Mouse (Mus musculus) left cerebral cortex, adult 2 months (tissue): ENCODE data around the gene Izumo2. TPM values are rescaled to one million over a fixed set of nuclear protein-coding genes. Genes with fewer than 3 reads are reported as not detected.
A peak's percentile ranks its signal among the peaks of the same experiment; 100 is the strongest.

ENCODE experiments used
- DNase-seq, 2 experiments: peaks; one replicate each; pipeline ENCODE4 v3.0.0; 2021 to 2022; ENCODE audit warnings: low spot score in 2 of 2, mixed read lengths in 1 of 2; ENCODE audit errors: extremely low spot score in 1 of 2
- H3K27ac ChIP-seq: fragments of 200-600 bp; 2 replicates; pipeline ENCODE4 v1.8.1; 2022
- H3K4me3 ChIP-seq: fragments of 200-600 bp; 2 replicates; pipeline ENCODE4 v1.8.1; 2022
- CTCF ChIP-seq: fragments of 200-600 bp; IDR thresholded peaks from 2 replicates; pipeline ENCODE4 v1.8.1; 2022; ENCODE audit warnings: antibody characterized with exemption, mild to moderate bottlenecking, moderate library complexity
- intact Hi-C: fragments of 180-260 bp; cut with DNase I; formaldehyde crosslinking; loops from one replicate; pipeline ENCODE4 v1.15.1; 2025
- total RNA-seq, 2 experiments: library from RNA; stranded (reverse); gene quantifications; 2 replicates each; pipeline ENCODE4 v1.2.3; 2021

Gene Izumo2
- total RNA-seq, 2 experiments from 2014 or later = not detected

DNA sequence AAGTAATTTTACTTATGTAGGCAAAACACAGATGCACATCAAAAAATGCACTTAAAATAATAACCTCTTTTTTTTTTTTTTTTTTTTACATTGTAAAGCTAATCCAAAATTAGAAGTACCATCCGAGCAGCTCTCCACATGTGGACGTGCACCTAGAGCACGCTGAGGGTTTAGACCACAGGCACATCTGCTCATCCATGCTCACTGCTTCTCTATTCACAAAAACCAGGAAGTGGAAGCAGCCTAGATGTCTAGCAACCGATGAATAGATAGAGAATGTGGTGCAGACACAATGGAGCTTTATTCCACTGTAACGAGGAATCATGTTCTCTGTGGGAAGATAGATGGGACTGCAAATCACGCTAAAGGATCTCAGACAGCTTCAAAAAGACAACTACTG, 33.4 kb upstream of the Izumo2 start:
- no peak overlapping the region for H3K4me3 ChIP-seq

DNA sequence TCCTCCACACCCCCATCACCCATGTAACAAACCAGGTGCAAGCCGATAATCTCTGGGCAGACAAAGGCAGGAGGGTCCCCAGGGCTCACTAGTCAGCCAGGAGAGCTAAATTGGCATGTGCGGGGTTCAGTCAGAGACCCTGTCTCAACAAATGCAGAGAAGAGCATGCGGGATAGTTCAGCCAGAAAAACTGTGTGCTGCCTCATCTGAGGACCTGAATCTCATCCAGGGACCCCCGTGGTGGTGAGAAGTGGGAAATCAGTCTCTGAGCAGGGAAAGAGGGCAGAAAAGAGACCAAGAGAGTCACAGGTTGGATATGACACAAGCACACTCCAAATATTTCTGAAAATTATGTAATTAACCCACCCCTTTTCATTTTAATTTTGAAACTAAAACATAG, 32.4 kb upstream of the Izumo2 start:
- no peak for TF ChIP-seq CTCF
- Histone ChIP-seq H3K4me3 (no peak overlapping the region), H3K27ac (peak overlapping the region; percentile 55; the same call in 1 of the 2 replicates)
- no peak for DNase-seq
- intact Hi-C loops = no loop called here

More for the DNA sequence above, 33.4 kb upstream of the Izumo2 start:
- no peak overlapping the region for H3K27ac ChIP-seq
- DNase-seq = no peak
- intact Hi-C loops = no loop called here
- TF ChIP-seq CTCF = no peak

DNA sequence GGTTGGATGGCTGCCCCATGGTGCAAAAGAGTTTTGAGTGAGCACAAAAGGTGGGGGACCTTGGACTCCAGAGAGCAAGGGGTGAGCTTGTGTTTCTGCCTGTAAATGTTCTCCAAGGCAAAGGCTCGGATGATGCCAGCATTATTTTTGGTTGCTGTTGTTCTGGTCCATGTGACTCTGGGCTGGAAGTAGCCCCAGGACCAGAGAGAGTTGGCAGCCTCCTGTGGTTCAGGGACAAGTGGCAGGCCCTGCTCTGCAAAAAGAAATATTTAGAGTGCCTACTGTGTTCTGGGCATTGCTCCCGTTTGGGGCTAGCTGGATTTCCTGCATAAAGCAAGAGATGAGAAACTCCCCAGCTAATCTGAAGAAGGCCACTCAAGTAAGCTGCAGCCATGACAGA, 31.9 kb upstream of the Izumo2 start:
- Histone ChIP-seq H3K27ac (peak overlapping the region; percentile 55; the same call in 1 of the 2 replicates), H3K4me3 (no peak overlapping the region)
- intact Hi-C loops = no loop called here
- peak in 1 of 2 experiments; percentile 38 for DNase-seq
- TF ChIP-seq CTCF = no peak

DNA sequence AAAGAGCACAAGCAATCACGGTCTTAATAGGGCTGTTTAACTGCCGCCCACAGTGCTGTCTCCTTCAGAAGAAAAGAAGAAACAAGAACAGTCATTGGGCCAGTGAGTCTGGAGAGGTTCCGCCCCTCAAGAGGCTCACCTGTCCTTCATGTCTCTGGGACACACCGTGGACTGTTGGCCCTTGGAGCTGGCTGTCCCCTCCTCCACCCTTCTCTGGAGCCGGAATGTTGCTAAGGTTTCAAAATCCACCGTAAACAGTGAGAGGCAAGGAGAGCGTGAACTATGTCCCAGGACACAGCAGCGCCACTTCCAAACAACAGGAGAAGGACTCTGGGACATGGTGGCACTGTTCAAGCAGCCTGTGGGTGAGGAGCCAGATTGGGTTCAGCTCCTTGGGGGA, 24.9 kb upstream of the Izumo2 start:
- intact Hi-C loops = no loop called here
- Histone ChIP-seq H3K4me3 (no peak overlapping the region), H3K27ac (no peak overlapping the region)
- no peak for DNase-seq
- TF ChIP-seq CTCF = no peak

DNA sequence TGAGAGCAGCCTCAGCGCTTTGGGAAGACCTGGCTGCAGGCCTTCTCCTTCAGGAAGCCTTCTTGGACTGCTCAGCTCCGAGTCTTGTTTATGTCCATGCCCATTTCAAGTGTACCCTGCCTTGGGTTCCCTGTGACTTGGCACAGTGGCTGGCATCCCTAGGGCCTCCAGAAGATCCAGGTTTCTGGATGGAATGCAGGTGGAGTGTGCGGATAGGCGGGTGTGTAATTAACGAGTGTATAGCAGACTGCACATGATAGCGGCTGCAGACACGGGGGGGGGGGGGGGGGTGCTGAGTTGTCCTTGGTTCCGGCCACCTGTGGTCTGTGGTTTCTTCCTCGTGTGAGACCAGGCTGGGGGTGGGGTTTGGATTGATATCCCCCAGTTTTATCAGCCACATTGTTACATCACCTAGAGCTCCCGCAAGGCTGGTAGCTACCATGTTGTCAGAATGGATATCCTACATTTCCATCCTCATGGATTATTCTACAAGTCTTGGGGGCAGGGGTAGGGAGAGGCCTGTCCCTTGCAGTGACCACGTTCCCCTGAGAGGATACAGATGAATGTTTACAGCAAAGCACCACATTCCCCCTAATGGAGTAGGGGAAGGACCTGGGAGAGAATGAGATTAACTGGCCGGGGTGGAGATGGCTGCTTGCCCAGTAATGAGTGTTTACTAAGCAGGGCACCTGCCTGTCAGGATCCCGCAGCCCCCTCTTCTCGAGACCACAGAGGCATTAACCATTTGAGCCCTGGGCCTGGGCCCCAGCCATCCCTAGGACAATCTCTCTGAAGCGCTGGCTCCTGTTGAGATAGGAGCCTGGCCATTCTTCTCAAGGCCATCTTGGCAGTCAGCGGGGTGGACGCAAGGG, 22.8 kb upstream of the Izumo2 start:
- intact Hi-C loops = no loop called here
- H3K27ac ChIP-seq = no peak overlapping the region
- no peak for TF ChIP-seq CTCF
- H3K4me3 ChIP-seq = no peak overlapping the region
- DNase-seq = no peak

DNA sequence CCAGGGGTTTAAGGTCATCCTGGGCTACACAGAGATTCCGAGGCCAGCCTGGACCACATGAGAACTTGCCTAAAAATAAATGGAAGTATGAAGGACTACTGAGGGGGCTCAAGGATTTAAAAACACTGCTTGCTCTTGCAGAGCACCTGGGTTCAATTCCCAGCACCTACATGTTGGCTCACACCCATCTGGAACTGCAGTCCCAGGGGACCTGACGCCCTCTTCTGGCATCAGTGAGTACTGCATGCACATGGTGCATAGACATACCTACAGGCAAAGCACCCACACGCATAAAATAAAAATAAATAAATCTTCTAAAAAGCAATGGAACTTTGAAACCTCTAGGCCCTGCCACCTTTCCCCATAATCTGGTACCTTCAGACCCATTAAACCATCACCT, 19.7 kb upstream of the Izumo2 start:
- Histone ChIP-seq H3K4me3 (no peak overlapping the region), H3K27ac (no peak overlapping the region)
- no peak for DNase-seq
- intact Hi-C loops = no loop called here
- peak; percentile 24 for TF ChIP-seq CTCF

DNA sequence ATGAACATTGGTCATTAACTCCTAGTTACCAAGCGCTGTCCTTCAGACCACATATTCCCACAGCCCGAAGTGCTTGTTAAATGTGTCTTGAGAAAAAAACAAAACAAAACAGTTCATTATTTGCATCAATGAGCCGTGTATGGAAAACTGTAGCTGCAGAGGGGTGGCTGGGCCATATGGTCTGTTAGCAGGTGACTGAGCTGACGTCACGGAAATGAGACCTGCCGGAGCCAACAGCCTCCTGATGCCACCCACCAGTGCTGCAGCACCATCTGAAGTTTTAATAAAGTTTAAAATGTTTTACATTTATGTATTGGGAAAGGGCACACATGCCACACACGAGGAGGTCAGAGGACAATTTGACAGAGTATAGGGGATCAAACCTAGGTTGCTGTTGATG, 19.2 kb upstream of the Izumo2 start:
- intact Hi-C loops = no loop called here
- DNase-seq = no peak
- H3K27ac ChIP-seq = no peak overlapping the region
- H3K4me3 ChIP-seq = no peak overlapping the region
- no peak for TF ChIP-seq CTCF

DNA sequence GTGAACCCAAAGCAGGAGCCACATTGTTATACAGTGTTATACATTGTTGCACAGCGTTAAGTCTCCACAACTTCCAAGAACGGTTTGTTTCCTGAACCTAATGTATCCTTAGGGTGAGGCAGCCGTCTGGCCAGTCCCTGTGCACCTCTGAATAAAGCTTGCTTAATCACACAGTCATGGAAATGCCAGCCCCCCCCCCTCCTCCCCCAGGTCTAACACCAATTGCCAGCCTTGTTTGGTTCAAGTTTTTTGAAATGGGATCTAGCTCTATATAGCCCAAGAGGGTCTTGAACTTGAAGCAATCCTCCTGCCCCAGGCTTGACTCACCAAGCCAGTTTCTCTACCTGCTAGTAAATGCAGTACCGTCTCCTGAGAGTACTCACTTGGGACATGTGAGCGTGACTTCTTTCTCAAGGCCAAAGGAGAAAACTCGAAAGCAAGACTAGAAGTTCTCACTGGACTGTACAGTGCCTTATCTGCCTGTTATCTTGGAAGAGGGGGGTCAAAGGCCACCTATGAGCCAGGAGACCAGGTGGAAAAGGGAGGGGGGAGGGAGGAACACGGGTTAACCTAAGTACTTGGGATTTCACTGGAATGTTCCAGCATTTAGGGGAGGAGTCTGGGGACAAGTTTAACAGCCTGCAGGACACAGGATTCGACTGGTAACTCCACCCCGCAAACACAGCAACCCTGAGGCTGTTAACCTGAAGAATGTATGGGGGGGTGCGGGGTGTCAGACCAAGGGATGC, 14.9 kb upstream of the Izumo2 start:
- DNase-seq = no peak
- intact Hi-C loops = no loop called here
- TF ChIP-seq CTCF = no peak

DNA sequence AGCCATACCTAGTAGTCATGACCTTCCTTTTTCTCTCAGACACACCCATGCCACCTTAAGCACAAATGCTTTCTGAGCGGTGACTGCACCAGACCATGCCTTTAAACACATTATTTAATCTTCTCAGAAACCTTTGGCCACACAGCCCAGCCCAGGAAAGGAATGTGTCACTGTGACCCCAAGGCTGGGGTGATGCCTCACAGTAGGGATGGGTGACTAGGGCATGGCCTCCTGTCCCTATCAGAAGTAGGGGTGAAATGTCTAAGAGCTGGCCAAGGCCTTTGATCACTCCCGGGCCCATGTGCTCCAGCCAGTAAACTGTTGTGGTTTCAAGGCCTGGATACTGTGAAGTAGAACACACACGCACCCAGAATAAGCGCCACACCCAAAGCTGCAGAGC, 13.3 kb upstream of the Izumo2 start:
- intact Hi-C loops = no loop called here
- Histone ChIP-seq H3K27ac (no peak overlapping the region), H3K4me3 (no peak overlapping the region)
- no peak for TF ChIP-seq CTCF
- no peak for DNase-seq

More for the DNA sequence above, 14.9 kb upstream of the Izumo2 start:
- H3K27ac ChIP-seq = no peak overlapping the region
- no peak overlapping the region for H3K4me3 ChIP-seq

DNA sequence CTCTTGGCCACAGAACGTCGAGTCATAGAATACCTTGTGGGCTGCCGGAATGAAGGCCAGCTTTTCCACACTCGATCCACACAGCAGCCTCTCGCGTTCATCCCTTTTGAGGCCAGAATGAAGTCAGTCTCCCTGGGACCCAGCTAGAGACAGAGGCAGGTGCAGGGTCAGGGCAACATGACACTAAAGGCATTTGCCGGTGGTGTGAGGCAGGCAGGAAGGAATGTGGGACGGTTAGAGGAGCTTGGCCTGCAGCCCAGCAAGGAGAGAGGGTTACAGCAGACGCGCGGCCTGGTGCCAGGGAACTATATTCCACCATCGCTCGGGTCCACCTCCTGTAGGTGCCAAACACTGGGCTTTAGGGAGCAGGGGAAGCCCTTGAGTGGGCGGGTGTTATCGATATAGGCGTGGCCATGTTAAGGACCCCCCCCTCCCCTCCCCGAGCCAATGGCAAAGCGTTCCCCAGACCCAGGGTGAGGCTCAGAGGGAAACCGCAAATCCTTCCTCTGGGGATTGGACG, 11.3 kb upstream of the Izumo2 start:
- no peak overlapping the region for H3K27ac ChIP-seq
- TF ChIP-seq CTCF = no peak
- H3K4me3 ChIP-seq = no peak overlapping the region
- intact Hi-C loops = no loop called here
- DNase-seq = no peak

DNA sequence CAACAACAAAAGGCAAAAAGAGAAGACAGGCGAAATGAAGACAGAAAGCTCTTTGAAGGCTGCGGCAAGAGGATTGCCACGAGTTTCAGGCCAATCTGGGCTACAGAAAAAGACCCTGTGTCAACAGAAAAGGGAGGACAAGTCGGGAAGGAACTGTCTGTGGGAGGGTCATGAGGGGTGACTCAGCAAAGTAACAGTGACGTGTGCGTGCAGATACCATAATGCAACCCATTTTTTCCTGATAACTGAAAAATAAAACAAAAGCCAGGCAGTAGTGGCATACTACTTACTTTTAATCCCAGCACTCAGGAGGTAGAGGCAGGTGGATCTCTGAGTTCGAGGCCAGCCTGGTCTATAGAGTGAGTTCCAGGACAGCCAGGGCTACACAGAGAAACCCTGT, 10.6 kb upstream of the Izumo2 start:
- no peak overlapping the region for H3K4me3 ChIP-seq
- intact Hi-C loops = no loop called here
- TF ChIP-seq CTCF = no peak
- DNase-seq = no peak
- no peak overlapping the region for H3K27ac ChIP-seq

DNA sequence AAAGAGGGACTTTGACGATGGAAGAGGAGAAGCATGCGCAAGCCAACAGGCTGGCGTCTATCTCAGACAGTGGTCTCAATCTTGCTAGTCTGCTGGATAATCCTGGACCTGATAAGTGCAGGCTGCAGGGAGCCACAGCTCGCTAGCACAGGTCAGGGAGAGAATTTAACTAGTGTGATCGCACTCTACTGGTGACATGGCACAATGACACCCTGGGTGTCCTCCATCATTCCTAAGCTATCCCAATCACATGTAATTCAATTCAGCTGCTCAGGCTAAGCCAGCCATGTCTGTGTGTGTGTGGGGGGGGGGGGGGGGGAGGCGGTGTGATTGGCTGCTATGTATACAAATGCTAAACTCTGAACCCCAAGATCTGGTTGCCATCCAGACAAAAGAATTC, 6.6 kb upstream of the Izumo2 start:
- peak; percentile 17 for DNase-seq
- intact Hi-C loops = loop anchor here (5.0 kb wide), 1 partner anchor 35 kb away; no protein-coding TSS in a partner anchor
- Histone ChIP-seq H3K27ac (no peak overlapping the region), H3K4me3 (no peak overlapping the region)
- TF ChIP-seq CTCF = peak; percentile 59
